Mouse (Mus musculus) neural tube, embryonic 11.5 days (tissue): ENCODE results near the gene Sae1. TPM values are rescaled to one million over a fixed set of nuclear protein-coding genes. Genes with fewer than 3 reads are reported as not detected.
"Not testable (repeated sequence)": the region's sequence is repeated elsewhere in the genome, so short reads cannot be mapped to it uniquely, and the experiment has no call there.

Experiments
- ATAC-seq: fragments of 200-750 bp; cut with Nextera tagmentation; 2 replicates; pipeline ENCODE4 v1.8.0; 2017; ENCODE audit warnings: moderate number of reproducible peaks, mild to moderate bottlenecking, moderate TSS enrichment, moderate library complexity; ENCODE audit not compliant: insufficient read depth, low FRiP score, low TSS enrichment
- DNase-seq: peaks from one replicate; pipeline ENCODE4 v3.0.0-alpha.2; 2015; ENCODE audit warnings: low spot score
- H3K27ac ChIP-seq: fragments of 300-500 bp; sonication (generic); 2 replicates; pipeline ENCODE4 v1.5.1; 2014; ENCODE audit warnings: low read depth, mild to moderate bottlenecking, low read length
- H3K27me3 ChIP-seq: fragments of 300-500 bp; sonication (generic); 2 replicates; pipeline ENCODE4 v1.6.1; 2014; ENCODE audit warnings: mild to moderate bottlenecking, low read length, mixed read lengths; ENCODE audit not compliant: control insufficient read depth, insufficient read depth
- H3K36me3 ChIP-seq: fragments of 300-500 bp; sonication (generic); 2 replicates; pipeline ENCODE4 v1.6.1; 2014; ENCODE audit warnings: mild to moderate bottlenecking, low read length, moderate library complexity, mixed read lengths; ENCODE audit not compliant: control insufficient read depth, insufficient read depth
- H3K4me1 ChIP-seq: fragments of 300-500 bp; sonication (generic); 2 replicates; pipeline ENCODE4 v1.6.1; 2014; ENCODE audit warnings: low read length, mixed read lengths; ENCODE audit not compliant: control insufficient read depth, insufficient read depth
- H3K4me2 ChIP-seq: fragments of 300-500 bp; sonication (generic); 2 replicates; pipeline ENCODE4 v1.6.1; 2014; ENCODE audit warnings: low read depth, mild to moderate bottlenecking, moderate library complexity
- H3K4me3 ChIP-seq: fragments of 300-500 bp; sonication (generic); 2 replicates; pipeline ENCODE4 v1.5.1; 2014; ENCODE audit warnings: low read depth, low read length
- H3K9ac ChIP-seq: fragments of 300-500 bp; sonication (generic); 2 replicates; pipeline ENCODE4 v1.6.1; 2014; ENCODE audit warnings: mild to moderate bottlenecking, low read length
- H3K9me3 ChIP-seq: fragments of 300-500 bp; sonication (generic); 2 replicates; pipeline ENCODE4 v1.6.1; 2016; ENCODE audit warnings: low read length; ENCODE audit not compliant: control insufficient read depth
- WGBS: fragments of 180-500 bp; shearing (Covaris S2); extraction: QIAGEN DNeasy Blood & Tissue Kit; methylation state at CpG from one replicate; pipeline ENCODE4 v1.1.7; 2014; 5-methylcytosine and 5-hydroxymethylcytosine counted together
- polyA plus RNA-seq: library from polyadenylated mRNA; unstranded; fragments of >200 nt; fragmentation: Nextera tagmentation; extraction: Ambion mirVana; gene quantifications from 2 replicates; pipeline ENCODE4 v1.2.1, GENCODE M21; 2014

The Sae1 gene
- polyA plus RNA-seq, 1 experiment from 2014 or later = 394 TPM

GRCm38 (mm10) chr7:16310521-16311452, 76.8 kb downstream of the Sae1 start:
- Histone ChIP-seq H3K9ac (peak overlapping the region; percentile 57), H3K27me3 (no peaks in the 10 kb centered on the region), H3K27ac (0 out of 2 replicates have a peak overlapping the region, but pooled peaks have one; percentile 27), H3K4me2 (peak overlapping the region; percentile 99), H3K36me3 (no peaks in the 10 kb centered on the region), H3K4me1 (peaks cover 41% of the 10 kb centered on the region), H3K4me3 (peak overlapping the region; percentile 76), H3K9me3 (no peaks in the 10 kb centered on the region)
- no peak for ATAC-seq
- peak; percentile 28 for DNase-seq
- under 1% methylated on average over 30 of the region's 31 CpGs for WGBS

GRCm38 (mm10) chr7:16310020-16310520, 77.5 kb downstream of the Sae1 start:
- peak overlapping the region; percentile 99 for H3K4me2 ChIP-seq
- 0% methylated on average over 26 of the region's 56 CpGs for WGBS
- DNase-seq (peak; percentile 73), ATAC-seq (0 out of 2 replicates have a peak, but pooled peaks have one; percentile 1)
- H3K27ac ChIP-seq = peak overlapping the region; percentile 27; the same call in 1 of the 2 replicates
- peak overlapping the region; percentile 57 for H3K9ac ChIP-seq
- H3K9me3 ChIP-seq = no peaks in the 10 kb centered on the region
- no peaks in the 10 kb centered on the region for H3K27me3 ChIP-seq
- H3K4me1 ChIP-seq = peaks cover 41% of the 10 kb centered on the region
- H3K4me3 ChIP-seq = peak overlapping the region; percentile 76
- no peaks in the 10 kb centered on the region for H3K36me3 ChIP-seq

- Histone ChIP-seq H3K9me3 (no peaks in the 10 kb centered on the region), H3K4me1 (peaks cover 40% of the 10 kb centered on the region), H3K27me3 (no peaks in the 10 kb centered on the region), H3K36me3 (no peaks in the 10 kb centered on the region), H3K4me3 (peak overlapping the region; percentile 76), H3K9ac (peak overlapping the region; percentile 57), H3K27ac (peak overlapping the region; percentile 23; the same call in 1 of the 2 replicates), H3K4me2 (peak overlapping the region; percentile 99)
- peak; percentile 76 for DNase-seq
- under 1% methylated on average over 56 of the region's 61 CpGs for WGBS
- peak; percentile 24 for ATAC-seq
These were observed 78.1 kb downstream of the Sae1 start for GRCm38 (mm10) chr7:16309318-16310019.

GRCm38 (mm10) chr7:16308555-16309317, 78.9 kb downstream of the Sae1 start:
- H3K27ac ChIP-seq = no peak overlapping the region
- peaks cover 39% of the 10 kb centered on the region for H3K4me1 ChIP-seq
- DNase-seq = no peak
- ATAC-seq = no peak
- peak overlapping the region; percentile 99 for H3K4me2 ChIP-seq
- H3K4me3 ChIP-seq = peak overlapping the region; percentile 76
- peak overlapping the region; percentile 57 for H3K9ac ChIP-seq
- H3K36me3 ChIP-seq = no peaks in the 10 kb centered on the region
- WGBS = 38% methylated on average over 16 of the region's 16 CpGs
- H3K27me3 ChIP-seq = no peaks in the 10 kb centered on the region
- H3K9me3 ChIP-seq = no peaks in the 10 kb centered on the region

- not testable (repeated sequence) for H3K27me3 ChIP-seq, H3K27ac ChIP-seq, DNase-seq, ATAC-seq, H3K36me3 ChIP-seq, H3K9me3 ChIP-seq
- peaks cover 34% of the 10 kb centered on the region for H3K4me1 ChIP-seq
- WGBS = 60% methylated on average over 1 of the region's 1 CpGs
- peak within 1 kb of the TSS; percentile 76 for H3K4me3 ChIP-seq
- peak within 1 kb of the TSS; percentile 57 for H3K9ac ChIP-seq
- H3K4me2 ChIP-seq = peak within 1 kb of the TSS; percentile 99
These were observed 79.5 kb downstream of the Sae1 start, which contains the start of gene Bbc3 for GRCm38 (mm10) chr7:16308093-16308492. TSS of gene Bbc3 (plus strand) at chr7:16308393.

GRCm38 (mm10) chr7:16307141-16307540, 80.5 kb downstream of the Sae1 start:
- not testable (repeated sequence) for H3K27ac ChIP-seq, H3K36me3 ChIP-seq, DNase-seq, H3K4me3 ChIP-seq, H3K9me3 ChIP-seq, ATAC-seq, H3K9ac ChIP-seq, H3K27me3 ChIP-seq, H3K4me2 ChIP-seq
- H3K4me1 ChIP-seq = peaks cover 24% of the 10 kb centered on the region
- WGBS = 78% methylated on average over 6 of the region's 6 CpGs

GRCm38 (mm10) chr7:16299419-16300035, 88.1 kb downstream of the Sae1 start:
- H3K9me3 ChIP-seq = no peaks in the 10 kb centered on the region
- H3K36me3 ChIP-seq = no peaks in the 10 kb centered on the region
- no peak overlapping the region; the same call in 1 of the 2 replicates for H3K27ac ChIP-seq
- peak overlapping the region; percentile 47 for H3K9ac ChIP-seq
- H3K27me3 ChIP-seq = no peaks in the 10 kb centered on the region
- under 1% methylated on average over 50 of the region's 52 CpGs for WGBS
- H3K4me1 ChIP-seq = peaks cover 6% of the 10 kb centered on the region
- ATAC-seq (peak; percentile 87), DNase-seq (peak; percentile 92)
- H3K4me2 ChIP-seq = peak overlapping the region; percentile 74
- H3K4me3 ChIP-seq = peak overlapping the region; percentile 34
